Mouse (Mus musculus): ENCODE results near the gene Schip1. TPM values are rescaled to one million over a fixed set of nuclear protein-coding genes. Genes with fewer than 3 reads are reported as not detected.

The Schip1 gene
- total RNA-seq, 2 experiments from 2014 or later, result 98.9 to 126 TPM

DNA sequence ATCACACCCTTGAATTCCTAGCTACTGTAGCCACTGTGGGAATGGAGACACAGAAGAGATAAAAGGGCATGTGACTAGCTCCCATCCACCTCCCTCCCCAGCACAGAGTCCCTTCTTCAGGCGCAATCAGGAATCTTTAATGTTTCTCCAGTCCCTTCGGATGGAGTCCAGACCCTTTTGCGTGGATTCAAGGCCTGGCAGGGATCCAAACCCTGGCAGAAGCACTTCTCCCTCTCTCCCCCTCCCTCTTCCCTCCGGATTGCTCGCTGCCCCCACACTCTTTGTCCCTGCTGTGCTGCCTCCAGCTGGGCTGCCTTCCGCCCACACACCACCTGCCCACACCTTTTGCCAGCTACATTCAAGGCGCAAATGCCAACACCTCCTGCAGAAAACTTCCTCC is 511.8 kb downstream of the Schip1 start:
- DNase-seq (ENCODE audit: low spot score), result no peak

GRCm38 (mm10) chr3:68576948-68577347 is 512.3 kb downstream of the Schip1 start:
- no peak for DNase-seq (ENCODE audit: low spot score)

- DNase-seq (ENCODE audit: low spot score), result no peak
Measured at GRCm38 (mm10) chr3:68581591-68581990, 517.0 kb downstream of the Schip1 start.

DNA sequence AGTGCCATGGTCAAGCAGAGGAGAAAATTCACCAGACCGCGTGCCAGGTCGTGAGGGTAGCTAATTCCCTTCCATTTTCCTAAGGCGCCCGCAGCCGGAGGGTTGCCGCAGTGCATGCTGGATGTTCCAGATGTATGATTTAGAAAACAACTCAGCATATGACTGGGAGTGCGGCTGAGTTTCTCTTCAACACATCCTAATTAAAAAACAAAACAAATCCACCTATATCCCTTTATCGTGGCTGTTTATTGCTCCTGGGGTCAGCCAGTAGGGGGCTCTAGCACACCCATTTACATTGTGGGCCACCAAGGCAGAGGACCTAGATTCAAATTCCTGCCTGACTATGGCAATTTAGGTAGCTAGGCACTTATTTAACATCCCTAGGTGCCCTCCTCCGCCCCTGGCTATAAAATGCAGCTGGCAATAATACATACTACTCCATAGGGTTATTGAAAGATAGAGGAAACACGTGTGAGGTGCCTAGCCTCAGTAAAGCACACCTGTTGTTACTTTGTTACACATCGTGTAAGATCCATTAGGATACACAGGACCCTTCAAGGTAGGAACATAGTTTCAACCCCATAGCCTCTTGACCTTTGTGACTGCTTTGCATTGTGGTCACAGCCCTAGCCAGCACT is 517.6 kb downstream of the Schip1 start:
- DNase-seq (ENCODE audit: low spot score), result no peak

DNA sequence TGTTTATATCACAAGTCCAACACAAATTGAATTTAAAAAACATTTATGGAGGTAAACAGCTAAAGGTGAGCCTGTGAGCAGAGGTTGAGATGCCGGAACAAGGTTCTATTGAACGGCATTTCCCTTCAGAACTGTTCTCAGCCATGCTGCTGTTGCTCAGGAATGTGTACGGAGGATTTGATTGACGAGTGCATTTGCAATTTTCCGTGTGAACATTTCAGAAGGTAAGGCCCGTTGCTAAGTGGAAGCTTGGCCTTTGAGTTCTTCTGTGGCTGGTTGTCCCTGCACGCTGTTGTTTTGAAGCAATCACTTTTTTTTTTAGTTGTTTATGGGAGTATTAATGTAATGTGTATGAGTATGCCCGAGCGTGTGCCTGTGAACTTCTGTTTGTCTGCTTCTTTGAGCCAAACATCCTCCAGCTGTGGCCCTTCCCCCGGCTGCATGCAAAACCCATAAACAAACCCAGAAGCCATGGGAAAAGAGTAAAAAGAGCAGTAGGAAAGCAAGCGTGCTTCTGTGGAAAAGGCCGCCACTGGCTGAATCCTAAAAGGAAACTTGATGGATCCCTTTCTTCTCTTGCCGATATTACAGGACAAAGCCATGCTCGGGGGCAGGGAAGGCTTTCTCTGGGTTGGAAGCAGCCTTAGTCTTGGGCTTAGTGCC is 518.6 kb downstream of the Schip1 start:
- DNase-seq (ENCODE audit: low spot score), result no peak

- DNase-seq (ENCODE audit: low spot score), result peak; percentile 79
Measured at GRCm38 (mm10) chr3:68583771-68584511, 519.3 kb downstream of the Schip1 start.

DNA sequence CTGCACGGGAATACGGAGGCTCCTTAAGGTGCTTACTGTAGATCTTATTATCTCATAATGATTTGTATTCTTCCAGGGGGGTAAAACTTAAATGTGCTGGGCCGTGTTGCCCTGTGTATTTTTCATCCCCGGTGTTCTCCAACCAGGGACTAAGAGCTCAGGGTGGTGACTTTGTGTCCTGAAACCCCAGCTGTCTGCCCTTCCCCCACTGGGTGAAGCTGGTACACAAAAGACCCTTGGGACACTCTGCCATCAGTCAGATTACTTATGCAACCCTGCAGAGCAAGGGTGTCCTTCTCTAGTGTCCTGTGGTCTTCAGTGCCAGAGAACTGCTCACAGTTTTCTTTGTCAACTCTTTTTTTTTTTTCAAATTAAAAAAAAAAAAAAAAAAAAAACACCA is 520.6 kb downstream of the Schip1 start:
- peak; percentile 72 for DNase-seq (ENCODE audit: low spot score)

GRCm38 (mm10) chr3:68586646-68587064 is 522.1 kb downstream of the Schip1 start:
- peak; percentile 62 for DNase-seq (ENCODE audit: low spot score)

DNA sequence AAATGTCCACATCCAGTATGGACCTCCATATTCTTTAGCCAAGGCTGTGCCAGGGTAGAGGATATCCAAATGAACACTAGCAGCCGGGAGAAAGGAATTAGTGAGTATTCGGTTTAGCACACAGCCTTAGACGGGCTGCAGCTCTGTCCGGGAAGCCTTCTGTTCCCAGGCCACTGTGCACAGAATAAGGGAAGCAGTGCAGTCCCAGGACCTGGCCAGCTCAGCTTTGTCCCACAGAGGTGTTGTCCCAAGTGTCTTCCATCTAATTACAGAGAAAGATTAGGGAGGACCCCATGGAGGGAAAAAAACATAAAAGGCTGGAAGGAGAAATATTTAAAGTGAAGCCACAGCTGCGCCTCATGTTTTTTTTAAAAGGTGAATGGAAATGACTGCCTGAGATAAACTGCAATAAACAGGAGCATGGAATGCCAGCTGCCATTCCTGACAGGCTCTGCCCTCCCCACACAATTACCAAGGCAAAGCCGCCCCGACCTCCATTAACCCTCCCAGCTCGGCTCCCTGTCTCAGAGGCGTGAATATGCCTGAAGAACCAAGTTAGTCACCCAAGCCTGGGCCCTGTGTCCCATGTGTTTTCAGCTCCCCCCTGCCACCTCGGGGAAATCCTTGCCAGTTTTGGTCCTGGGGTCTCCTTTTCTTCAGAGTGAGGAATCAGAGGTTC is 523.1 kb downstream of the Schip1 start:
- no peak for DNase-seq (ENCODE audit: low spot score)

- DNase-seq (ENCODE audit: low spot score), result peak; percentile 74
Measured at GRCm38 (mm10) chr3:68589220-68589840, 524.7 kb downstream of the Schip1 start.

- DNase-seq (ENCODE audit: low spot score), result no peak
Measured at GRCm38 (mm10) chr3:68590436-68590835, 525.8 kb downstream of the Schip1 start.

DNA sequence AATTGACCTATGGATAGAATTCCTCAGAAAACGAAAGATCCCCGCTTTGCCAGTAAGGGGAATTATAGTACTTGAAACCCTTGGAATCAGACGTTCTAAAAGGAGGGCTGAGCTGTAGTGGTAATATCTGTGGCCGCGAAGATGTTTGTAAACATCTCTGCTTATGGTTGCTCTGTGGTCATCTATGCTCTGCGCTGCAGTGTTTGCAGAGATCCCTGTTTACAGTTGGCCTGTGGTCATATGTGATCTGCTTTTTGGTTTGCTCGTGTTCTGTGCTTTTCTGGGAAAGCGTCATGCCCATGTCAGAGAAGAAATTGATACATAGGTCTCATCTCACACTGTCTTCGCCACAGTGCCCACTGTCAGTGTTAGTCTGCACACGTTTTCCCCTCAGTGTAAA is 528.0 kb downstream of the Schip1 start:
- no peak for DNase-seq (ENCODE audit: low spot score)

GRCm38 (mm10) chr3:68593073-68593867 is 528.7 kb downstream of the Schip1 start:
- DNase-seq (ENCODE audit: low spot score), result no peak

- DNase-seq (ENCODE audit: low spot score), result no peak
Measured at GRCm38 (mm10) chr3:68595316-68595925, 530.8 kb downstream of the Schip1 start.

DNA sequence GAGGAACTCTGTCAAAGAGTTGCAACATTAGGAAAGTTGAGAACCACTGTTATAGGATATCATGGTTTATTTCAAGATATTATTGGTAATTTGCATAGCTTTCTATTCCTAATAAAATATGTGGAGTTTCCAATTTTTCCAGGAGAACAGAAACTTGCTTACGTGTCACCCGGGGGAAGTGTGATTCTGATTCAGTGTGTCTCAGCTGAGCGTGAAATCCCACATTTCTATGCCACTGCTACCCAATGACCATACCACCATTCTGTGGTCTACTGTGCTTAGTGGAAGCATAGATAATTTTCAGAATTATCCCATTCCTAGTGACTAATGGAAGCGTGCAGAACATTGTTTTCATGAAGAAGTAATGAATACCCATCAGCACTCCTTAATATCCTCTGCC is 532.3 kb downstream of the Schip1 start:
- DNase-seq (ENCODE audit: low spot score), result no peak

DNA sequence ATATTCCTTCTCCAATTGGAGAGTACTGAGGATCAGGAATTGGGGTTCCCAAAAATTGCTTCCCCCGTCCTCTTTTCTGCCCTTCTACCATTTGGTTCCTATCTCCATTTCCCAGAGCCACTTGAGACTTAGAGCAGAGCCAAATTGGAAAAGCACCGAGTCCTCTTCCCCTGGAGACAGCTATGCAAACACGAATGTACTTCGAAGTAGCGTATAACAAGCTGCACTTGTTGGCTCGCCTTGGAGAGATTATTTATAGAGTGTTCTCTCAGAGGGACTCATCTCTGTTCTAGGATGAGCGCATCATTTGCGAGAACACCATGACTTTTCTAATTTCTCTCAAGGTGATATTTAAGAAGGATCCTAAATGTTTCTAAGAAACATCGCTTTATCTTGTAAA is 538.3 kb downstream of the Schip1 start:
- peak; percentile 78 for DNase-seq (ENCODE audit: low spot score)

GRCm38 (mm10) chr3:68604467-68604866 is 539.9 kb downstream of the Schip1 start:
- DNase-seq (ENCODE audit: low spot score), result no peak

- DNase-seq (ENCODE audit: low spot score), result no peak
Measured at GRCm38 (mm10) chr3:68604962-68605361, 540.4 kb downstream of the Schip1 start.

DNA sequence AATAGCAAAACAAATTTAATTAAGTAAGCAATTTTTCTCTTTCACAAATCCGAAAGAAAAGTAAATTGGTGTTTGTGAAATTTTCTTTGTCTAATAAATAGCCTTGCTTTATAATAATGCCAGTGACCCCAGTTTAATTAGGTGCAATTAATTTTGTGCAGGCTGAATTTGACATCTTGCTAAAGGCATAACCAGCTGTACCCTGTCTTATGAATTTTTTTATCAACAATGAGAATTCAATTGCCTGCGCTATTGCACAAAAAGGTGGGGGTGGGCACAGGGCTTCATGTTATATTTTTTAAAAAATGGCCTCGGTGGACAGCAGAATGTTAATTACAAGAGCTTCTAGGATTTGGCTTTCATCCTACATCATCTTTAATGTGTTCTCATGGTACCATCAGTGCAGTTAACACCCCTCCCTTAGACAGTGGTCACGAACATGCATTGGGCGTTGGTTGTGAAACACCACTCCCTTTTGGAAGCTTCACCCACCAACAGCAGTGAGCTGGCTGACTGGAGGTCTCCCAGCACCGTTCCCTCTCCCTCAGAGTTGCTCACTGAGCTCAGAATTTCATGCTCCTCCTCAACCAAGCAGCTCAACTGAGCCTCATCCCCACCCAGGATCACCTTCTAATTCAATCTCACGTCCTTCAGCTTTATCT is 541.5 kb downstream of the Schip1 start:
- DNase-seq (ENCODE audit: low spot score), result no peak

- no peak for DNase-seq (ENCODE audit: low spot score)
Measured at GRCm38 (mm10) chr3:68606730-68607129, 542.1 kb downstream of the Schip1 start.

All from gastrocnemius, adult 18-20 months (tissue).